Mouse (Mus musculus): ENCODE results near the gene S100g. TPM values are rescaled to one million over a fixed set of nuclear protein-coding genes. Genes with fewer than 3 reads are reported as not detected.

The S100g gene
- polyA plus RNA-seq (2015; fragmentation: Nextera tagmentation; extraction: Ambion mirVana), result not detected in 2 replicates

DNA sequence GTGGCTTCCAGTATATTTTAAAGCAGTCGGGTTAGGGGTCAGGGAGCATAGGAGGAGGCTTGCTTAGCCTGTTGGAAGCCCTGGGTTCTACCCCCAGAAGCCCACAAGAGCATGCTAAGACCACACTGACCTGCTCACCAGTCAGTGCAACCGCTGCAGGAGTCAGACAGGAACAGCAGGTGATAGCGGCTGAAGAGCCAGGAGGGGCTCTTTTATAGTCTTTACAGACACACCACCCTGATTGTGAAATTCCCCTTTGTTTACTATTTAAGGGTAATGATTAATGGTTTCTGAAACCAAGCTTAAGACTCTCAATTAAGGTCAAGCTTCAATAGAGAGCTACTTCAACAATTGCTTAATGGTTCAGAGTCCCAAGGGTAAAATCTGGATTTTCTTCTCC, at the start of gene S100g:
S100g (minus strand) TSS at position 217 of the 400 bp plus-strand sequence.
- WGBS, result 44% methylated on average over 3 of the region's 3 CpGs
- H3K4me1 ChIP-seq (replicated peaks; ENCODE audit: control insufficient read depth, insufficient read depth, low read length), result no peaks in the 10 kb centered on the region
- H3K27ac ChIP-seq (ENCODE audit: low read length), result no peak within 1 kb of the TSS
- no peak for ATAC-seq
- no peak within 1 kb of the TSS for H3K4me3 ChIP-seq (replicated peaks; ENCODE audit: low read length)
- 0 out of 2 replicates have a peak, but pooled peaks cover 2% of the 10 kb centered on the region for H3K27me3 ChIP-seq (replicated peaks; ENCODE audit: control insufficient read depth, insufficient read depth, low read length)
- H3K36me3 ChIP-seq (ENCODE audit: control insufficient read depth, insufficient read depth), result no peaks in the 10 kb centered on the region
- H3K9ac ChIP-seq (replicated peaks; ENCODE audit: low read depth, low read length), result no peak within 1 kb of the TSS
- no peak within 1 kb of the TSS for H3K4me2 ChIP-seq (ENCODE audit: low read length)
- no peaks in the 10 kb centered on the region for H3K9me3 ChIP-seq (ENCODE audit: control insufficient read depth, low read length)

DNA sequence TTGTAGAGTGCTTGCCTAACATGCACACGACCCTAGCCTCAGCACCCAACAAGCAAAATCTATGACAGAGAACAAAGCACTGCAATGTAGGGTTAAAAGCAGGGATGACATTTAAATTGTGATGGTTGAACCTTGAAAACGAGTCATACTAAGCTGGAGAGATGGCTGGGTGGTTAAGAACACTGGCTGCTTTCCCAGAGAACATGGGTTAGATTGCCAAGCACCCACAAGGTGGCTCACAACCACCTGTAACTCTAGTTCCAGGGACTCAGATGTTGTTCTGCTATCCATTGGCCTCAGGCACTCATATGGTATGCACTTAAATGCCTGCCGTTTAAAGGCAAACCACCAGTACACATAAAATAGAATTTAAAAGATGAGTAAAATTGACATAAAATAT, 27.7 kb upstream of the S100g start:
- no peak for ATAC-seq
- H3K9me3 ChIP-seq (ENCODE audit: control insufficient read depth, low read length), result no peaks in the 10 kb centered on the region
- no peak overlapping the region for H3K9ac ChIP-seq (replicated peaks; ENCODE audit: low read depth, low read length)
- no peaks in the 10 kb centered on the region; the same call in 1 of the 2 replicates for H3K4me1 ChIP-seq (replicated peaks; ENCODE audit: control insufficient read depth, insufficient read depth, low read length)
- no peak overlapping the region for H3K4me3 ChIP-seq (replicated peaks; ENCODE audit: low read length)
- 78% methylated on average over 3 of the region's 3 CpGs for whole genome bisulfite sequencing
- no peak overlapping the region for H3K27ac ChIP-seq (ENCODE audit: low read length)
- no peaks in the 10 kb centered on the region for H3K27me3 ChIP-seq (replicated peaks; ENCODE audit: control insufficient read depth, insufficient read depth, low read length)
- peaks cover 2% of the 10 kb centered on the region; the same call in 1 of the 2 replicates for H3K36me3 ChIP-seq (ENCODE audit: control insufficient read depth, insufficient read depth)
- no peak overlapping the region for H3K4me2 ChIP-seq (ENCODE audit: low read length)

DNA sequence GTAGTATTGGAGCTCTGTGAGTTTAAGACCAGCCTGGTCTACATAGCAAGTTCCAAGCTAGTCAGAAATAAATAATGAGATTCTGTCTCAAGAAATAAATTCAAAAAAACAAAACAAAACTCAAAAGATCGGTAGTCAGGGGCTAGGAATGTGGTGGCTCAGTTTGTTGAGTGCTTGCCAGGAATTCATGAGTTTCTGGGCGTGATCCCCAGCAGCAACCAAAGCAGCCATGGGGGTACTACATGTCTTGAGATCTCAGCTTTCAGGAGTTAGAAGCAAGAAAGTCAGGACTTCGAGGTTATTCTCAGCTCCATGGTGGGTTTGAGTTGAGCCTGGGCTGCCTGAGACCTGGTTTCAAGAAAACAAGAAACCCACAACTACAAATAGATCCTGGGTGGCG, 27.0 kb upstream of the S100g start:
- ATAC-seq, result no peak
- no peaks in the 10 kb centered on the region; the same call in 1 of the 2 replicates for H3K4me1 ChIP-seq (replicated peaks; ENCODE audit: control insufficient read depth, insufficient read depth, low read length)
- WGBS, result 74% methylated on average over 4 of the region's 4 CpGs
- no peaks in the 10 kb centered on the region for H3K36me3 ChIP-seq (ENCODE audit: control insufficient read depth, insufficient read depth)
- H3K9ac ChIP-seq (replicated peaks; ENCODE audit: low read depth, low read length), result no peak overlapping the region
- H3K9me3 ChIP-seq (ENCODE audit: control insufficient read depth, low read length), result no peaks in the 10 kb centered on the region
- H3K27me3 ChIP-seq (replicated peaks; ENCODE audit: control insufficient read depth, insufficient read depth, low read length), result no peaks in the 10 kb centered on the region
- H3K27ac ChIP-seq (ENCODE audit: low read length), result no peak overlapping the region
- H3K4me2 ChIP-seq (ENCODE audit: low read length), result no peak overlapping the region
- no peak overlapping the region for H3K4me3 ChIP-seq (replicated peaks; ENCODE audit: low read length)

DNA sequence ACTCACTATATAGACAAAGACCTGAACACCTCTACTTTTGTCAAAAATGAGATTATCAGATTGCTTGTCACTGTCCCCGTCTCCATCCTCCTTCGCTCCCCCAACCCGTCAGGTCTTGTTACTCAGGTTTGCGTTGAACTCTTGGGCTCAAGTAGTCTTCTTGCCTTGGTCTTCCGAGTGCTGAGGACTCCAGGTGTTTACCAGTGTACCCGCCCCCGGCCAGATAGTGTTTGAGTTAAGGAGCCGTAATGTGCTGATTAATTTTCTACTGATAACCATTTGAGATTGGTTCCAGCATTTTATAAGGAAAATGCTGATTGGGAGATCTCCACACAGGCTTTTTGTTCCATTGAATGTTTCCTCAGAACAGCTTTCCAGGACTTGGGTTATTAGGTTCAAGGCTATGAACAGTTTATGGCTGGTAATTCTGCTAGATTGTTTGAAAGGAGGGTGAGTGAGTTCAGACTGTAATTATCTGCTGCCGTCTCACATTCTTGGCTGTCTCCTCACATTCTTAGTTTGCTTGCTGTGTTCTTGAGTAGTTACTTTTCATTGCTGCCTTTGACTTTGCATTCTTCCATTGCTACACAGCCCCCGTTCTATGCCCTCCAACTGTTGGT, 22.6 kb upstream of the S100g start:
- Histone ChIP-seq H3K36me3 (ENCODE audit: control insufficient read depth, insufficient read depth) (no peaks in the 10 kb centered on the region), H3K4me1 (replicated peaks; ENCODE audit: control insufficient read depth, insufficient read depth, low read length) (no peaks in the 10 kb centered on the region; the same call in 1 of the 2 replicates), H3K4me3 (replicated peaks; ENCODE audit: low read length) (no peak overlapping the region), H3K9me3 (ENCODE audit: control insufficient read depth, low read length) (no peaks in the 10 kb centered on the region), H3K4me2 (ENCODE audit: low read length) (no peak overlapping the region), H3K27me3 (replicated peaks; ENCODE audit: control insufficient read depth, insufficient read depth, low read length) (no peaks in the 10 kb centered on the region), H3K9ac (replicated peaks; ENCODE audit: low read depth, low read length) (no peak overlapping the region), H3K27ac (ENCODE audit: low read length) (no peak overlapping the region)
- WGBS, result 94% methylated on average over 10 of the region's 10 CpGs
- no peak for ATAC-seq

DNA sequence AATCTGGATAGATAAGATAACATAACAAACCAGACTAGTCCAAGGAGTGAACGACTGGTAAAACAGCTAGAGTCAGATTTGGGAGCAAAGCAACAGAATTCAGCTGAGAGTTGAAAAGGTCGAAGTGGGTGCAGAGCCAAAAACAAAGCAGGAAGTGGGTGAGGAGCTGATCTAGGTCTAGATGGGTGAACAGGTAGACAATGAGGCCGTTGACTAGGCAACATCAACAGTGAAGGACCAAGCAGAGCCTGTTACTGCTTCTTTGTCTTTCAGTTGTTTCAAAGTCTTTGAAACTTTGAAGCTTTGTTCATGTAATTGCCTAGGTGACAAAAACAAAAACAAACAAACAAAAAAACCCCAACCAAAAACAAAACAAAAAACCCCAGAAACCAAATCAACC, 11.8 kb upstream of the S100g start:
- Histone ChIP-seq H3K4me2 (ENCODE audit: low read length) (no peak overlapping the region), H3K4me1 (replicated peaks; ENCODE audit: control insufficient read depth, insufficient read depth, low read length) (no peaks in the 10 kb centered on the region), H3K9ac (replicated peaks; ENCODE audit: low read depth, low read length) (no peak overlapping the region), H3K27me3 (replicated peaks; ENCODE audit: control insufficient read depth, insufficient read depth, low read length) (no peaks in the 10 kb centered on the region), H3K27ac (ENCODE audit: low read length) (no peak overlapping the region), H3K4me3 (replicated peaks; ENCODE audit: low read length) (no peak overlapping the region), H3K36me3 (ENCODE audit: control insufficient read depth, insufficient read depth) (peaks cover 3% of the 10 kb centered on the region; the same call in 1 of the 2 replicates), H3K9me3 (ENCODE audit: control insufficient read depth, low read length) (no peaks in the 10 kb centered on the region)
- no peak for ATAC-seq
- WGBS, result 90% methylated on average over 3 of the region's 3 CpGs

DNA sequence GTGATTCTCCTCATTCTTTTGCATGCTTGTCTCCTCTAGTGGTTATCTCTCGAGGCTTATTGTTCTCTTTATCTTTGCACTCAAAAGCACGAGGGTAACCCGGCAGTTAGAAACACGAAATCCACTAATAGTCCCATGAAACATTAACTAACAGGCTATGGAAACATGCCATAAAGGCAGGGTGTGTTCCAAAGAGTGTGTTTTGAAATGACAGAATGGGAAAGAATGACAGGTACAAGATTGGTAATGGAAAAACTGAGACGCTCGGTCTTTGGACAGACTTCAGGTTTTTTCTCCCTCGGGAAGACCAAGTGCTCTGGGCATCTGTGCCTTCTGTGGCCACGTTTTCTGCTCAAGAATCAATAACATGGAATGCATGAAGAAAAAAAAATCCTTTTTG, 3.1 kb upstream of the S100g start:
- 70% methylated on average over 8 of the region's 8 CpGs for WGBS
- no peak for ATAC-seq
- Histone ChIP-seq H3K9ac (replicated peaks; ENCODE audit: low read depth, low read length) (no peak overlapping the region), H3K4me2 (ENCODE audit: low read length) (no peak overlapping the region), H3K9me3 (ENCODE audit: control insufficient read depth, low read length) (no peaks in the 10 kb centered on the region), H3K27ac (ENCODE audit: low read length) (no peak overlapping the region), H3K36me3 (ENCODE audit: control insufficient read depth, insufficient read depth) (no peaks in the 10 kb centered on the region), H3K4me1 (replicated peaks; ENCODE audit: control insufficient read depth, insufficient read depth, low read length) (no peaks in the 10 kb centered on the region), H3K4me3 (replicated peaks; ENCODE audit: low read length) (no peak overlapping the region), H3K27me3 (replicated peaks; ENCODE audit: control insufficient read depth, insufficient read depth, low read length) (0 out of 2 replicates have a peak, but pooled peaks cover 2% of the 10 kb centered on the region)

DNA sequence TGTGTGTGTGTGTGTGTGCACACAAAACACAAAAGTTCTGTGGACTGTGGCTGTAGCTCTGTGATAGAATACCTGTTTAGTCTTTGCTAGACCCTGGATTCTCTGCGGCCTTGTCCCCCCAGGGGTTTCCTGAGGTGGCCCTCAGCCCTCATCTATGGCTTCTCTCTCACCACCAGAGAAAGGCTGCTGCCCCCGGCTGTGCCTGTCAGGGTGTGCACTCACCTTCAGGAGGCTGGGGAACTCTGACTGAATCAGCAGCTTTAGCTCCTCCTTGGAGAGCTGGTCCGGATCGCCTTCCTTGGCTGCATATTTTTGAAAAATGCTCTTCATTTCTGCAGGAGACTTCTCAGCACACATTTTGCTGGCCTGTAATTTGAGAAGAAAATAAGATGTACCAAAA, 559 bp downstream of the S100g start:
- H3K4me3 ChIP-seq (replicated peaks; ENCODE audit: low read length), result no peak overlapping the region
- no peak overlapping the region for H3K4me2 ChIP-seq (ENCODE audit: low read length)
- no peak overlapping the region for H3K27ac ChIP-seq (ENCODE audit: low read length)
- 0 out of 2 replicates have a peak, but pooled peaks cover 2% of the 10 kb centered on the region for H3K27me3 ChIP-seq (replicated peaks; ENCODE audit: control insufficient read depth, insufficient read depth, low read length)
- H3K9ac ChIP-seq (replicated peaks; ENCODE audit: low read depth, low read length), result no peak overlapping the region
- H3K9me3 ChIP-seq (ENCODE audit: control insufficient read depth, low read length), result no peaks in the 10 kb centered on the region
- 32% methylated on average over 4 of the region's 4 CpGs for WGBS
- H3K4me1 ChIP-seq (replicated peaks; ENCODE audit: control insufficient read depth, insufficient read depth, low read length), result no peaks in the 10 kb centered on the region
- no peaks in the 10 kb centered on the region for H3K36me3 ChIP-seq (ENCODE audit: control insufficient read depth, insufficient read depth)
- ATAC-seq, result no peak

DNA sequence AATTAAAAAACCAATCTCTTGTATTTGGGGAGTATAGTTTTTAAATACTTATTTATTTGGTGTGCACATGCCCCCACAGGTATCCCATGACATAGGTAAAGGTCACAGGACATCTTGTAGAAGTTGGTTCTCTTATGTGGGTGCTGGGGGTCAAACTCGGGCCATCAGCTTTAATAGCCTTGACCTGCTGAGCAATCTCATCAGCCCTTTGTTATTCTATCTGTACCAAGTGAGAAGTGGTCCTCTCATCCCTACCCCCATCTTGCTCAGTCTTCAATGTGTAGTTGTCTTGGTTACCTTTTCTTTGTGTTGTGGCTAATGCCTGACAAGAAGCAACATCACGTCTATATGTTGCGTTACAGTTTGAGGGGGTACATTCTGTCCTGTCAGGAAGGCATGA, 6.5 kb downstream of the S100g start:
- Histone ChIP-seq H3K36me3 (ENCODE audit: control insufficient read depth, insufficient read depth) (no peaks in the 10 kb centered on the region), H3K27ac (ENCODE audit: low read length) (no peak overlapping the region)

DNA sequence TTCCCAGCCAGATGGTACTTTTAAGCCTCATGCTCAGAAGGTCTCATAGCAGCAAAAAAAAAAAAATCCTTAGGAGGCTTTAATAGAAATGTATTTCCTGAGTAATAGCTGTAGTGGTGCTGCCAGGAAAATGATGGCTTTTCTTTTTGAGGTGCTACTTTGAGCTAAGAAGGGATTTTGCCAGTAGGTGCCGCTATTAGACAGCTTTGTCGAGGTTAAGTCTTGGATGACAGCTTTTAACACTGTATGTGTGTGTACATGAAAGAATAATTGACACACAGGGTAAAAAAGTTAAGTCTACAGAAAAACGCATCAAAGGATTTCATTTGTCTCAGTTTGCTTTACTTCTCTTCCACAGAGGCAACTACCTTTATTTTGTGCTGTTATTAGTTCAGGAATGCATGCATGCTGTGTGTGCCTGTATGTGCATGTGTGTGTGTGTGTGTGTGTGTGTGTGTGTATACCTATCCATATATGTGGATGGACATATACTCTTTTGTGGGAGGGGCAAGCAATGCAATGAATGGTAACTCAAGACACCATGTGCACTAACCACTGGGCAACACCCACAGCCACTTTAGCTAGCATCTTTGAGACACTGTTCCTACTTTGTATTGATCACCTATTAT, 14.5 kb downstream of the S100g start:
- no peak overlapping the region for H3K9ac ChIP-seq (replicated peaks; ENCODE audit: low read depth, low read length)
- peak; percentile 75; the same call in 1 of the 2 replicates for ATAC-seq
- H3K27me3 ChIP-seq (replicated peaks; ENCODE audit: control insufficient read depth, insufficient read depth, low read length), result no peaks in the 10 kb centered on the region
- WGBS, result 26% methylated on average over 3 of the region's 3 CpGs
- no peaks in the 10 kb centered on the region for H3K4me1 ChIP-seq (replicated peaks; ENCODE audit: control insufficient read depth, insufficient read depth, low read length)
- H3K4me2 ChIP-seq (ENCODE audit: low read length), result no peak overlapping the region
- no peak overlapping the region for H3K4me3 ChIP-seq (replicated peaks; ENCODE audit: low read length)
- no peaks in the 10 kb centered on the region for H3K9me3 ChIP-seq (ENCODE audit: control insufficient read depth, low read length)
- H3K27ac ChIP-seq (ENCODE audit: low read length), result no peak overlapping the region
- no peaks in the 10 kb centered on the region for H3K36me3 ChIP-seq (ENCODE audit: control insufficient read depth, insufficient read depth)

More for the DNA sequence above, 6.5 kb downstream of the S100g start:
- no peak overlapping the region for H3K9ac ChIP-seq (replicated peaks; ENCODE audit: low read depth, low read length)
- no peaks in the 10 kb centered on the region for H3K27me3 ChIP-seq (replicated peaks; ENCODE audit: control insufficient read depth, insufficient read depth, low read length)
- no peak for ATAC-seq
- H3K4me2 ChIP-seq (ENCODE audit: low read length), result no peak overlapping the region
- no peak overlapping the region for H3K4me3 ChIP-seq (replicated peaks; ENCODE audit: low read length)
- 68% methylated on average over 3 of the region's 3 CpGs for WGBS
- H3K4me1 ChIP-seq (replicated peaks; ENCODE audit: control insufficient read depth, insufficient read depth, low read length), result no peaks in the 10 kb centered on the region
- no peaks in the 10 kb centered on the region for H3K9me3 ChIP-seq (ENCODE audit: control insufficient read depth, low read length)
